Mouse (Mus musculus): Measurements from ENCODE around the gene Dand5.

Gene Dand5

DNA sequence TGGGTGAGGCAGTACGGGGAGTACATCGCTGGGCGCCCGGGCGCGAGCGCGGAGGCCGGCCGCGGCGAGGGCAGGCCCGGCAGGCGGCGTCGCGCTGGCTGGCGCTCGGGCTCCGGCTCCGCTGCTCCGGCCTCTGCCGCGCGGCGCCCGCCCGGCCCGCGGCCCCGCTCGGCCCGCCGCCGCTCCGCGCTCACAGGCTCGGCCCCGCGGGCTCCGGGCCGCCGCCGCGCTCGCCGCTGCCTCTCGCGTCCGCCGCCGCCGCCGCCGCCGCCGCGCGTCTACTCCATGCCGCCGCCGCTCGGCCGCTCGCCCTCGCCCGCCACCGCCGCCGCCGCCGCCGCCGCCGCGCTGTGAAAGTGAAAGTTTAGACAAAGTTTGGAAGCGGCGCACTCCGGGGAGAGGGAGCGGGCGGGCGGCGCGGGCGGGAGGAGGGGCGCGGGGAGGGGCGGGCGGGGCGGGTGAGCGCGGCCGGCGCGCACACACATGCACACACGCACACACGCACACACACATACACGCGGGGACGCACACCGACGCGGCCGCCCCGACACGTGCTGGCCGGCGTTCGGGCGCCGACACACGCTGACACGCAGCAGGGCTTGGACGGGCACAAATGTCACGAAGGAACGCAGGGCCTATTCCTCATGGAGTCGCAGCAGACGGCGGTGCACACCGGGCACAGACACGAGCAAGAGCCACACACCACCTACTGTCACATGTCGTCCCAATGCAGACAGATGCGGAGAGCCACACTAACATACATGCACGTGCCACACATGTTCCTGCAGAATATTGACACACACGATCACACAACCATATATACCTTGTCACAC lies 22.4 kb downstream of the Dand5 start, which contains the start of gene Nfix:
Nfix (minus strand) TSS at position 346 of the 833 bp plus-strand sequence.
- DNase-seq (ENCODE audit: low spot score), result peak; percentile 67

DNA sequence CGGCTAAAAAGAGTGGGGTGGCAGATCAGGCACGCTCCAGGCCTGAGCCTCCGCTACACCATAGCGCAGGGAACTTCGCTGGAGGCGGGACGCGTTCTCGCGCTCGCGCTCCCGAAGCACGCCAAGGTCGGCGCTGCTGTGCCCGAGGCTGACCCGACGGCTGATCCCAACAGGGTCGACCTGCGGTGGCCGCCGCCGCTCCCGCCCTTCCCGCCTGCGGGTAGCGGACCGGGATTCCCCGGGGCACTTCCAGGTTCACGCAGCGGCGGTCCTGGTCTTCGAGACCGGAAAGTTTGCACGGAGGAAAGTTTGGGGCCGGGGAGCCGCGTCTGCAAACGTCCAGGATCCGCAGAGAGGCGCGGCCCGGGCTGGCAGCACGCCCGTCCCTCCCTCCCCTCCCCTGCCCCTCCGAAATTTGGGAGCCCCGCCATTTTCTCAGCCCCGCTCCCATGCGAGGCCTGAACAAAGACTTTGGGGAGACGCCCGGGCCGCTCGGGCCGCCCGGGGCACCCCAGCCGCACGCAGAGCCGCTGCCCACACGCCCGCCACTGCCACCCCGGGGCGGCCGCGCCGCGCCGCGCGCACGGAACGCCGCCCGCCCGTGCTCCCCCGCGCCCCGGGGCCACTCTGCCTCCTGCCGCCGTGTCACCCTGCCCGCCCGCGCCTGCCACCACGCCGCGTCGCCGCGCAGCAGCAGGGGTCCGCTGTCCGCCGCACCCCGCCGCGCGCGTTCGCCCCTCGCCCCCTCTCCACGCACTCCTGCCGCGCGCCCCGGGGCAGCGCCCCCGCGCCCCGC lies 23.3 kb downstream of the Dand5 start:
- peak; percentile 60 for DNase-seq (ENCODE audit: low spot score)

DNA sequence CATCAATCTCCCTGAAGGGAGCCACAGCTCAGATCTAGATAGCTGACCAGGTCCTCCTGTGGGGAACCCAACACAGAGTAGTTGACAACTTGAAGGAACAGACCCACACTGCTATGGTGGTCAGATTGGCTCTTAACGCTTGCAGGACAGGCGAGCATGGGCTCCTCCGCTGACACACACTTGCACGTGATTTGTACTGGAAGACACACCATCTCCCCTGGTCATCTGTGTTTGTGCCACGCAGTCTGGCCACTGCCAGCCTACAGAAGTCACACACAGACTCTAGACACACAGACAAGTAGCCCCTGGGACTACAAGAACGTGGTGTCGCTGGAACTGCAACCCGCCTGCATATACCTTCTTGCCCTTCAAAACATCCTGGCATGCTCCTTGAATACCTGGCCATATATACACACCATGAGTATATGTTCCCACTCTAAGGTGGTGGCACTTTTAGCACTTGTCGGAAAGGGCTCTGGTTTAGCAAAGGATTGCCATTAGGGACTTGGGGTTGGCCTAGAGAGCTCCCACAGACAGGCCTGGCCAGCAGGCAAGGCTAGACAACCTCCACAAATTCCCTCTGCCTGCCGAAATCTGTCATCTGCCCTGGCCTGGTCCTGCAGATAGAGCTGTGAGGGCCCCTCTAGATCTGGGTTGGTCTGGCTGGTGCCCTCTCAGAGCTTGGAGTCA lies 24.0 kb downstream of the Dand5 start:
- no peak for DNase-seq (ENCODE audit: low spot score)

DNA sequence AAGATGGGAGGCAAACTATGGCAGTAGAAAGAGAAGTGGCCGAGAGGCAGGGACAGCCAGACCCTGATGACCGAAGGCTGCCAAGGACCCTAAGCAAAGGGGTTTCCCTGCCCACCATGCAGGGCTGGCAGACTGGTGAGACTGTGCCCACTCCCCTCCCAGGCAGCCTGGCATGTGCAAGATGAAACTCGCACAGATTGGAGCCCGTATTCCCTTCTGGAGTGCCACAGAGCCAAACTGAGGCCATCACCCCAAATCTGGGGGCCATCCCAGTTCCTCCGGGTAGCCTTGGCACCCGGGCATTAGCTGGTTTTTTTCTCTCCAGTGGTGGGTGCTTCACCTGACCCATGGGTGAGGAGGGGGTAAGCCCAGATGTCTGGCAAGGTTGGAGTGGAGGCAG lies 24.7 kb downstream of the Dand5 start:
- DNase-seq (ENCODE audit: low spot score), result no peak

DNA sequence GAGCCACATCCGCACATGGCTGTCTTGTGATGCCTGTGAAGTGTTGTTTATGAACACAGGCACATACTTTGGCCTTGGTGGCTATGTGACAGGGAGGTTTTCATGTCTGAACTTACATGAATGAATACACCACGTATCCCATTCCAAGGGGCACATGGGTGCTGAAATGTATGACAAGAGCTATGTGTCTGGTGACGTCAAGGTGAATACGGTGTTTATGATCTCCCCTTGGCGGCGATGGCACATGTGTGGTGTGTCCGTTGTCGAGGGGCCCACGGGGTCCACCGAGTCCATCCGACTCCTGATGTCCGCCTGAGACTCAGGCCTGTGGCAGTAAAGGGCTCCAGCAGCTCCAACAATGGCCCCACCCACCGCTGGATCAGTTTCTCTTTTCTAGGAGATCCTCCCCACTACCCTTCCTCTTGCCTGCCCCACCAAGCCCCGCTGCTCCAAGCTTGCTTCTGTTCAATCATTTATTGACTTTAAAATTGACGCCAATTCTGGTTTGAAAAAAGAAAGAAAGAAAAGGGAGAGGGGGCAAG lies 25.3 kb downstream of the Dand5 start:
- DNase-seq (ENCODE audit: low spot score), result no peak

DNA sequence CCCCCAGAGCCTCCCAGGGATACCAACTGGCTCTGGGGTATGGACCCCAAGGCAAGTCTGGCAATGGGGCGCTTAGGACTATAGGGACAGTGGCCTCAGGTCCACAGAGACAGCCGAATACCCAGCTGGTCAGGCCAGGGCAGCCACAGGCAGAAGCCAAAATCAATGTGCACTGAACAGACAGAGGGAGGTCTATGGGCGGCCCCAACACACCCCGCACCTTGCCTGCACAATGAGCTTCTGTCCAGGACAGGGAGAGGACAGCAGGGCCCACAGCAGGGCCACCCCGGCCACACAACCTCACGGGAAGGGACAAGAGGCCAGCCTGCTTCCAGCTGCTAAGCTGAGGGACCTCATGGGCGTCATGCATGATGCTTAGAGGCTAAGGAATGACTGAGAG lies 28.1 kb downstream of the Dand5 start:
- DNase-seq (ENCODE audit: low spot score), result no peak

DNA sequence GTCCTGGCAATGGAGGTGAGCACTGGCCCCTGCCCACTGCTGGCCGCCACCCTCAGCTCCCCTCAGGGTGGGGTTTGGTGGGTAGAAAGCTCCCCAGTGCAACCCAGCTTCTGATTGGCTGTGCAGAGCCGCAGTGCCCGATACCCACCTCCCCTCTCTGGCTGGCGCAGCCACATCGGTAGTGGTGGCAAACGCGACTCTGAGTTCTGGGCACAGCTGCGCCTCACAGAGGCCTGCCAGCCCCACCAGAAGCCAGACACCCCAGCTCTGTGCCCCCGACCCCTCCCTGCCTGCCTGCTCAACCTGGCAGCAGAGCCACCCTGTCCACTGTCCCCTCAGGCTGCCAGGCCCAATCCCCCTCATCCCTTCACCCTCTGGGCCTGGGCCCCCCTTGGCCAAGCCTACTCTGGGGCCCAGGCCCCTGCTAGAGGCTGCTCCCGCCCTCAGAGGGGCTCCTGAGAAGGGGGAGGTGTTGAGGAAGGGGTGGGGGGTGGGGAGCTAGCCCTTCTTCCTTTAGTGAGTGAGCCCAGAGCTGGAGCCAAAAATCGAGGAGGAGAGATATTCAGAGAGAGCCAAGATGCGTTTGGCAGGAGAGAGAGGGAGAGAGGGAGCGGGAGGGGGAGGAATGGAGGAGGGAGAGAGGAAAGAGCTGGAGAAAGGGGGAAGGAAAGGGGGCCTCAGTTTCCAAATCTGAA lies 28.7 kb downstream of the Dand5 start:
- no peak for DNase-seq (ENCODE audit: low spot score)

DNA sequence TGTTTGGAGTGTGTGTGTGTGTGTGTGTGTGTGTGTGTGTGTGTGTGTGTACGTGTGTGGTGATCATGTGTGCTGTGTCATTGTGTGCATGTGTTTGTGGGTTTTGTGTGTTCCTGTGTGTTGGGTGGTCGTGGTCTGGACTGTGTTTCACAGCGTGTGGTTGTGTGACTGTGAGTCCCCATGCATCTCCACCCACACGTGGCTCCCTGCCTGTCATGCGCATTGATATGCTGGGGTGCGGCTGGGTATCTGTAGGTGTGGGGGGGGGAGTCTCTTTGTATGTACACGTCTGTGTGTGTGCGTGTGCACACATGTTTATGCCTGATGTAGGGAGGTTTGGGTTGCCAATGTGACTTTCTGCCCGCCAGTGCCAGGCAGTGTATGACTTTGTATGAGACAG lies 29.5 kb downstream of the Dand5 start:
- no peak for DNase-seq (ENCODE audit: low spot score)

DNA sequence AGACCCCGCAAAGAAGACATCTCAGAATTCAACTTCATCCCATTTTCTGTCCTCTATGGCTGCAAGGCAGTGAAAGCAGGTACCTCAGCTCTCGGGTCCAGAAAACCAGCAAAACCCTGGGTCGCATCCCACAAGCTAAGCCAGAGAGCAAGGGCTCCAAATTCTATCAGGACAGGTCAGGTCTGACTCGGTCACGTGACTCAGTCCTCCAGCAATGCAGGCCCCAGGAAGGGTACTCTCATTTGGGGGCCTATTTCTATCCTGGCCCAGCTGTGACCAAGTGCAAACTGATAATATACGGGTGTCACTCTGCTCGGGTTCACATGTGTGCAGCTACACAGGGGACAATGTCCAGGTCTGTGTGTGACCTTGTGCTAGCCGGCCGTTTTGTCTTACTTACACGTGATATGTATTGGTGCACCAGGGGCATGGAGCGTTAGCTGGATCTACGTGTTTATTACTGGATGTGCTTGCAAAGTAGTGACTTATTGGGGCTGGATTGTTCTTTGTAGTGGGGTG lies 30.1 kb downstream of the Dand5 start:
- DNase-seq (ENCODE audit: low spot score), result no peak

DNA sequence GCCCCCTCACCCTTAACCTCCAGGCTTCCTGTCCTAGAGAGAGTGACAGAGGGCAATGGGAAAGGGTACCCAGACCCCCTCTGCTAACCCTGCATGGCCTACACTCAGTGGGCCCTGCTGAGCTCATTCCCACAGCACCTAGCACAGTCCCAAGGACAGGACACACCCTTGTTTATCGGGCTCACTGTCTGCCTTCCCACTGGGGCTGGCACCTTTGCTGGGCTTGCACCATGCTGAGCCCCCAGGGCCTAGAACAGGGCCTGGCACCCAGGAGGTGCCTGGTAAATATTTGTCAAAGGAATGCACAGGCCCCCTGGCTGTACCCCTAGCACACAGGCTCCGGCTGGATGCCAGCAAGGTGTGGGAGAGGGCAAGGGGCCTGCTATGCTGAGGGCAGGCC lies 32.1 kb downstream of the Dand5 start:
- DNase-seq (ENCODE audit: low spot score), result no peak

DNA sequence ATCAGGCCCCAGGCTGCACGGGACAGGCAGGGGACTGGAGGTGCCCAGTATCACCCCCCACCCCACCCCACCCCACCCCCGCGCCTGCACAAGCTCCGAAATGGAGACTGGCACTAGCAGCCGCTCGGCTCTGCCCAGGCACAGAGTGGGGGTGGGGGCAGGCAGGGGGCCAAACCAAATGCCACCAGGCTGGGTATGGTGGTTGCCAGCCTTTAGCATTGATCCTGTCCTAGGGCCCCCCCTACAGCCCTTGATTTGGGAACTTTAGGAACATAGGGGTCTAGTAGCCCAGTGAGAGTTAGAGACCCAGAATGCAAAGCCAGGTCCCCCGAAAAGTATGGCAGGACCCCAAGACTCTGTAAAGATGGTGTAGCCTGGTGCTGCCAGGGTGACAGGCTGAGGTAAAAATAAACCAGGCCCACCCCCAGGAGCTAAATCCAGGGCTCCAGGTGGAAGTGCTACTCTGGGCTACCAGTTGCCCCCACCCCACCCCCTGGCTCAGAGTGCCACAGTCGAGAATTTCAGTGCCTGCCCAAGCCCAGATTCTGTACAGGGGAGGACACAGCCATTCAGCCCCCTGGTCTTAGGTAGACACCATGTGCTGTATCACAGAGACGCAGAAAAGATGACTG lies 32.7 kb downstream of the Dand5 start:
- no peak for DNase-seq (ENCODE audit: low spot score)

DNA sequence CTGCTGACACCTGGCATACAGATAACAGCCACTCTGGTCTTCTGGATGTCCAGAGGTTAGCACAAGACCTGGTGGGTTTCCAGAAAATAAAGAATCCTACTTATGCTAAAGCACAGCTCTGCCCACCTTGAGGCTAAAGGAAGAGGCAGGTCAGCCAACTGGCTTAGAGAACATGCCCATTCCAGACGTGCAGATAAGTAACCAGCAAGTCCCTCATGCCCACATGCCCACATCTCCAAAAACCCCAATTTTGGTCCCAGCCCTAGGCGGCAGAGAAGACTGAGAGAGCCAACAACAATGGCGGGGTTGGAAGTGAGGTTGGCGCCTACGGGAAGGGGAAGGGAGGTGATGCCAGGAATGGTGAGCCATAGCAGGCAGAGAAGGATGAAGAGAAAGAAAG lies 33.3 kb downstream of the Dand5 start:
- no peak for DNase-seq (ENCODE audit: low spot score)

DNA sequence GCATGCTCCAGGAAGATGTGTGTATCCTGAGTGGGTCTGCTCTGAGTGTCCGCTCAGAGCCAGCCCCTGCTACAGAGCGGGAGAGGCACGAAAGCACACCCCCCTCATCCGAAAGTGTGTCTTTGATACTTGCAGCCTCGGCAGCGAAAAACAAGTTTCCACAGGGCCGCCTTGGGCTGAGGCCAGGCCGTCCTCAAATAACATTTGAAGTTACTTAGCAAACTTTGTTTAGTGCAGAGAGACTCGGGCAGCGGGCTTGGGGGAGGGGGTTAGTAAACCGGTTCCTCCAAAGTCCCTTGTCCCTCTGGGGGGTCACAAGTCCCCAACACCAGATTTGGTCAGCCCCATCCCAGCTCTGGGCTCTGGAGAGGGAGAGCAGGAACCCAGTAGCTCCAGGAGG lies 33.7 kb downstream of the Dand5 start:
- peak; percentile 58 for DNase-seq (ENCODE audit: low spot score)

DNA sequence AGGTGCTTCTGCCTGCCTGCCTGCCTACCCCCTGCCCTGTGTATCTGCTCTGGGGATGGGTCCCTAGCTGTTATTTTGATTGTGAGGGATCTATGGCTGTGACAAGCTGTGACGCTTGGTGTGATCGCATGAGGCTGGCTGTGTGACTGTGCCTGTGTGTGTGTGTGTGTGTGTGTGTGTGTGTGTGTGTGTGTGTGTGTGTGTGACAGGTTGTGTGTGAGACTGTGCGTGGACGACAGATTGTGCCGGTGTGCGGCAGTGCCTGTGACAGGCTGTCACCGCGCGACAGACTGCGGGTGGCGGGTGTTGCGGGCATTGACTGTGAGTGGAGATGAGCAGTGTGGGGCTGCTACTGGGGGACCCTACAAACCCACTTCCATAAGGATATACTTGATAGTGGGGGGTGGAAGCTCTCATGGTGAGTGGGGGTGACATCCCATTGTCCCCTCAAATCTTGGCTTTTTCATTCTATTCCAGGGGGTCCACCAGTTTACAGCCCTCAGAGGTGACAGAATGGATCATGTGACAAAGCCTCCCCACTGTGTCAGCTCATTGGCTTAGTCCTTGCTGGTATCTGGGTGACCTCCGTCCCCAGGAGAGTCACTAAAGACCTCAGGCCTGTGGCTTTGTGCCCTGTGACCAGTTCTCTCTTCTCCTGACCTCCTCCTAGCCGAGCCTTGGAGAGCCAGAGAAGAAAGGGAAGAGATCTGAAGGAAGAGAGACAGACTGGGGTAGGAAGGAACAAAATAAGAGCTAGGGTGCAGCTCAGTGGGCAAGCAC lies 34.9 kb downstream of the Dand5 start:
- no peak for DNase-seq (ENCODE audit: low spot score)

DNA sequence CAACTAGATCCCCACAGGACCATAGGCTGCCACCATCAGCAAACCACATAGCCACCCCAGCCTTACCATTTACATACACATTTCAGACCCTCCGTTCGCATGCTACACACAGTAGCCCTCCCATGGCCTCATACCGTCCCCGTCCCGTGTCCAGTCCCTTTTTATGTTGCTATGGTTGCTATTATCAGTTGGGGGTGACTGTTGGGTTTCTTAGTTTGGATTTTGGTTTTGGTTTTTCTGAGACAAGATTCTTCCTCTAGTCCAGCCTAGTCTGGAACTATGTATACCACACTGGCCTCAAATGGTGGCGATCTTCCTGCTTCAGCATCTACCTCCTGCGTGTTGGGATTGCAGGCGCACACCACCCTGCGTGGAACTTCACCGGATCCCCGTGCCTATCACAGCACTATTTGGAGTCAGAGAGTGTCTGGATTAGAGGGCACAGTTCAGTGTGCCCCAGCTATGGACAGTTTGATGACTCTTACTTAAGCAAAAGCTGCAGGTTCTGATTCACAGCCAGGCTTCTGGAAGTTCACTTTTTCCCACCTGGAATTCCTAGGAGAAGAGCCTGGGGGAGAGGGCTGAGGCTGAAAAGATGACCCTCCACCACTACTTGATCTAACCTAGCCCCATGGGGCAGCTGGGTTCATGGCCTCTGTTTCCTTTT lies 35.7 kb downstream of the Dand5 start:
- no peak for DNase-seq (ENCODE audit: low spot score)

DNA sequence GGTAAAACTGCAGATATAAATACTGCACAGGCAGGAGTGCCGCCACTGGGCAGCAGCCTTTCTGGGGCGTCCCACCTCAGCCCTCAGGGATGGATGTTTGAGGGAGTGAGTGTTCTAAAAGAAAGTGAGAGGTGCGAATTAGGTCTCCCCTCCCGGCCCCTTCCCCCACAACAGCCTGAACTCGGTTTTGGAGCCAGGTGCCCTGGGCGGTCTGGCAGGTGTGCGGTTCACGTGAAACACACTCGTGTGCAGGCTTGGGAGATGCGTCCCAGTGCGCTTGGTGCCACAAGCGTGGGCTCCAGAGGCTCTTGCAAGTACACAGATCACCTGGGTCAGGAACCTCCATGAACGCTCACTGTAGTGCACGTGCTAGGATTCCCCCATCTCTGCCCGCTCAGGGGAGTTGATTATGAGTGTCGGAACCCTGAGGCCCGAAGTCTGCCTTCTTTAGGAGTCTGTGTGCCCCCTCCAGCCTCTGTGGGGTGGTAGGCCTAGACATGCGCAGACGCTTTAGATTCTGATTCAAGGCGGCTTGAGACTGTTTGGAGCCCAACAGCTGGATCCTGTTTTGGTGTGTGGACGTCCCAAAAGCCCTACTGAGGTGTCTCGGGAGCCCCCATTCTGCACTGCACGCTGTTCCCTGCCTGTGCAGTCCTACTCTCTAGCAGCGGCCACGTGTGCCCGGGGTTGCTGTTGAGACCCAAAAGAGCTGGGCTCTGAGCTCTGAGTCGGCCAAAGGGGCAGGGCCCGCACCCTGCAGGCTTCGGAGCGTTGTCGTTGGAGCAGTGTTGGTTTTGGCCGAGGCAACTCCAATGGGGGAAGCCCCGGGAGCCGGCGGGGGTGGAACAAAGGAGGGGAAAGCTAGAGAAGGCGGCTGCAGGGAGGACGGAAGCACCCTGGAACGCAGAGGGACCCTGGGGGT lies 36.6 kb downstream of the Dand5 start:
- no peak for DNase-seq (ENCODE audit: low spot score)

DNA sequence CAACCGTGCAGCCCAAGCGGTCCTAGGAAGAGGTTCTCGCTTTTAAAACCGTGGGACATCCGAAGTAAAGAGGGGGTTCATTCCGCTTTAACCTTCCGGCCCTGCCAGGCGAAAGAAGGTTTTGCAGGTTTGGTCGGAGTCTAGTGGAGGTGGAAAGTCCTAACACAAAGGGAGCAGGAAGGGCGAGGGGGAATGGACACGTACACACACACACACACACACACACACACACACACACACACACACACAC lies 37.2 kb downstream of the Dand5 start:
- no peak for DNase-seq (ENCODE audit: low spot score)

DNA sequence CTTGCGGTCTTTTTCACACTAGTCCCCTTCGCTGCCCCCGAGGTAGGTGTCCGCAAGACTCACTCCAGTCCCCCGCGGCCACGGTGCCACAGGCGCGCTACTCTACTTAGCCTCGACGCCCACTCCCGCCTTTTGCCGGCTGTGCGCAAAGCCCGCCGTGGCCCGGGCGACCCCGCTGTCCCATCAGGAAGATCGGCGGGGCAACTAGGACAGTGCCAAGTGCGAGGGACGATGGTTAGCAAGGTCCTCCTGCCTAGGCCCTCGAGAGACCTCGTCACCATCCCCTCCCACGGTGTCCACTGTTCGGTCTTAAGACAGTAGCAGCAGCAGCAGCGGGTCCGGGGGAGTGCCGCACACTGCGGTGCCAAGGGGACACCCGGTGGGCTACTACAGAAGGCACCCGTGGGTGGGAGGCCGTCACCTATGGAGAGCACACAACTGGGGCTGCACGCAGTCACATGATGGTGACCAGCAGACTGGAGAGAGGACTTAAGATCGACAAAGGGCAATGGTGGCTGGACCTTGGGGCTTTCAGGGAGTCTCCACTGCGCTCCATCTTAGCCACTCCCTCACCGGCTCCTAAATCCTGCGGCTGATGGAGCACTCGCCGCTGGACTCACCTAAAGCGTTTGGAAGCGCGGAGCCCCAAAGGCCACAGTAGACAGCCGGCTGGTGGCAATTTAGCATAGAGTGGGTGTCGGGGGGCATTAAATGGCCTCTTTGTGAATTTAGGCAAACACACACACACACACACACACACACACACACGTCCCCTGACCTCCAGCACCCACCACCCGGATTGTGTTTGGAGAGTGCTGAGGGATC lies 37.7 kb downstream of the Dand5 start:
- no peak for DNase-seq (ENCODE audit: low spot score)

Measured in urinary bladder, postnatal 25 days (tissue).